Mouse (Mus musculus) midbrain, embryonic 14.5 days (tissue): ENCODE measurements around the gene Gabrr1. TPM values are rescaled to one million over a fixed set of nuclear protein-coding genes. Genes with fewer than 3 reads are reported as not detected.

Experiments used
- ATAC-seq: fragments of 200-750 bp; cut with Nextera tagmentation; 2 replicates; pipeline ENCODE4 v1.8.0; 2017; ENCODE audit warnings: moderate number of reproducible peaks, moderate library complexity; ENCODE audit not compliant: low FRiP score, low TSS enrichment
- DNase-seq: peaks from one replicate; pipeline ENCODE4 v3.0.0-alpha.2; 2015
- H3K27ac ChIP-seq: fragments of 300-500 bp; sonication (generic); replicated peaks from 2 replicates; pipeline ENCODE4 v1.5.1; 2014; ENCODE audit warnings: mild to moderate bottlenecking, low read depth, low read length, moderate library complexity
- H3K27me3 ChIP-seq: fragments of 300-500 bp; sonication (generic); 2 replicates; pipeline ENCODE4 v1.6.1; 2014; ENCODE audit warnings: low read length, control low read depth, mixed read lengths; ENCODE audit not compliant: control insufficient read depth, insufficient read depth
- H3K36me3 ChIP-seq: fragments of 300-500 bp; sonication (generic); 2 replicates; pipeline ENCODE4 v1.6.1; 2014; ENCODE audit warnings: low read length, control low read depth; ENCODE audit not compliant: control insufficient read depth, insufficient read depth
- H3K4me1 ChIP-seq: fragments of 300-500 bp; sonication (generic); 2 replicates; pipeline ENCODE4 v1.6.1; 2014; ENCODE audit warnings: mild to moderate bottlenecking, antibody characterized with exemption, low read length, control low read depth; ENCODE audit not compliant: control insufficient read depth, insufficient read depth
- H3K4me2 ChIP-seq: fragments of 300-500 bp; sonication (generic); 2 replicates; pipeline ENCODE4 v1.6.1; 2014; ENCODE audit warnings: mild to moderate bottlenecking, low read length, moderate library complexity
- H3K4me3 ChIP-seq: fragments of 300-500 bp; sonication (generic); replicated peaks from 2 replicates; pipeline ENCODE4 v1.5.1; 2014; ENCODE audit warnings: low read depth, low read length
- H3K9ac ChIP-seq: fragments of 300-500 bp; sonication (generic); replicated peaks from 2 replicates; pipeline ENCODE4 v1.6.1; 2014; ENCODE audit warnings: mild to moderate bottlenecking, low read length, moderate library complexity
- H3K9me3 ChIP-seq: fragments of 300-500 bp; sonication (generic); 2 replicates; pipeline ENCODE4 v1.6.1; 2016; ENCODE audit warnings: low read length, control low read depth, mixed read lengths; ENCODE audit not compliant: control insufficient read depth
- WGBS: fragments of 180-500 bp; shearing (Covaris S2); extraction: QIAGEN DNeasy Blood & Tissue Kit; methylation state at CpG from one replicate; pipeline ENCODE4 v1.1.7; 2014; 5-methylcytosine and 5-hydroxymethylcytosine counted together
- polyA plus RNA-seq: library from polyadenylated mRNA; unstranded; fragments of >200 nt; fragmentation: Nextera tagmentation; extraction: Ambion mirVana; gene quantifications from 2 replicates; pipeline ENCODE4 v1.2.1, GENCODE M21; 2014

Gabrr1 gene
- polyA plus RNA-seq, 1 experiment from 2014 or later, result 0.78 TPM

DNA sequence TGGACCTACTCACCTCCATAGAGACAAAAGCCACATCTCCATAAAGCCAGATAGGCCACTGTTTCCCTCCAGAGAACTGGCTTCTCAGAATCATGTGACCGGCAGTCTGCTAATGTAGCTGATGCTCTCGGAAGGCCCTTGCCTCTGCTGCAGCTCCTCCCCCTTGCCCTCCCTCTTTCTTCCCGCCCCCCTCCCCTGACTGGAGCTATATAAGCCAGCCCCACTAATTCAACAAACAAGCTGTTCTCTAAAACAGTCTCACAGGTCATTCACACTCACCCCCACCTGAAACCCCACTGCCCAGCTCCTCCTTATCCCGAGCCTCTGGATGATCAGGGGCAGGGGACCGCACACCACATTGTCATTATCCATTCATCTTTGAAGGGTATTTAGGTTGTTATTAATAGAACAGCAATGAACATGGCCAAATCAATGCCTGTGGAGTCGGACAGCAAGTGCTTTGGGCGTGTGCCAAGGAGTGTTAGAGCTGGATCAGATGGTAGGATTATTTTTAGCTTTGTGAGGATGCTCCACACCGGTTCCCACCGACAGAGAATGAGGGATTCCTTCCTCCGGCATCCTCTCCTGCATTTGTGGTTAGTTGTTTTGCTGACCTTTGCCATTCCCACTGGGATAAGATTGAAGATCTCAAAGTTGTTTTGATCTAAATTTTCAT is 6.8 kb upstream of the Gabrr1 start:
- ATAC-seq (no peak), DNase-seq (peak; percentile 26)

DNA sequence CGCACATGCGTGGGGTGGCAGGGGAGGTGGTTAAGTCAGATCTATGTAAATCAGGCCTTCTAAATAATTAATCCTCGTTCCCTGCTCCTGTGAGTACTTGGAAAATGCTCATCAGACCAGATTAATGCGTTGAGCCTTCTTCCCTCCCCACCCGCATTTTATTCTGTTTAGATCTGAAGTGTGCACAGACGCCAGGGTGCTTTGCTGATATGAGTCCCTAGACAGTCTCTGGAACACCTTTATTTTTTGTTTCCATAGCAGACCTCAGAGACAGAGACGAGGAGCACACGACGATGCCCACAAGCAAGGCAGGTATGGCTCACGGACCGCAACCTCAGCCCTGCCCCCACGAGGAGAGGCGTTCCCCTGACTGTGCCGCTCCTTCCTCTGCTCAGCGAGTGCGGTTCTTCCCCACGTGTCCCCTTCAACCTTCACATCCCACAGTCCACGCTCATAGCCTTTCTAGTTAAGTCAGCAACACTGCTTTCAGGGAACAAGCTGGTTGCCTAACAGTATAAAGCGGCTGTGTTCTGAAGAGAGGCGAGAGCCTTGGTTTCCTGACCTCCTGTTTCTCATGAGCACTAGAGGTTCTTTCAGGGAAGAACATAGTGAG is 14.5 kb downstream of the Gabrr1 start:
- Histone ChIP-seq H3K9me3 (no peaks in the 10 kb centered on the region), H3K4me1 (no peaks in the 10 kb centered on the region), H3K9ac (no peak overlapping the region), H3K4me3 (no peak overlapping the region), H3K27ac (no peak overlapping the region), H3K4me2 (peak overlapping the region; percentile 40), H3K27me3 (no peaks in the 10 kb centered on the region), H3K36me3 (no peaks in the 10 kb centered on the region)
- WGBS, result 47% methylated on average over 20 of the region's 20 CpGs
- DNase-seq (peak; percentile 26), ATAC-seq (no peak)

More for the DNA sequence above, 6.8 kb upstream of the Gabrr1 start:
- Histone ChIP-seq H3K27ac (no peak overlapping the region), H3K9ac (no peak overlapping the region), H3K36me3 (no peaks in the 10 kb centered on the region), H3K4me2 (no peak overlapping the region), H3K9me3 (no peaks in the 10 kb centered on the region), H3K4me1 (no peaks in the 10 kb centered on the region), H3K27me3 (no peaks in the 10 kb centered on the region), H3K4me3 (no peak overlapping the region)
- WGBS, result 65% methylated on average over 10 of the region's 10 CpGs

DNA sequence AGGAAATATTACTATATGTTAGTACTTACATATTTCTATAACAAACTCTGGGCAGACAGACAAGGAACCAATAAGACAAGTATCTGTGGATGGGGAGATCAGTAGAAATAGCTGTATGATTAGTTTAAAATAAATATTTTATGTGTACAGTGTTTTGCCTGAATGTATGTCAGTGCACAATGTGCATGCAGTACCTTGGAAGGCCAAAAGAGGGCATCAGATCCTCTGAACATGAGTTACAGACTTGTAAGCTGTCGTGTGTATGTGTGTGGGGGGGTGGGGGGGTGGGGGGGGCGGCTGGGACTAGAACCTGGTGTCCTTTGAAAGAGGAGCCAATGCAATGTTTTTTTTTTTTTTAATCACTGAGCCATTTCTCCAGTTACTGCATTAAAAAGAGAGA is 15.5 kb downstream of the Gabrr1 start:
- Histone ChIP-seq H3K4me3 (no peak overlapping the region), H3K4me1 (no peaks in the 10 kb centered on the region), H3K36me3 (no peaks in the 10 kb centered on the region), H3K9me3 (no peaks in the 10 kb centered on the region), H3K27me3 (no peaks in the 10 kb centered on the region), H3K27ac (no peak overlapping the region), H3K4me2 (no peak overlapping the region), H3K9ac (no peak overlapping the region)
- no peak for ATAC-seq
- DNase-seq, result peak; percentile 83
- 8% methylated on average over 2 of the region's 2 CpGs for WGBS

DNA sequence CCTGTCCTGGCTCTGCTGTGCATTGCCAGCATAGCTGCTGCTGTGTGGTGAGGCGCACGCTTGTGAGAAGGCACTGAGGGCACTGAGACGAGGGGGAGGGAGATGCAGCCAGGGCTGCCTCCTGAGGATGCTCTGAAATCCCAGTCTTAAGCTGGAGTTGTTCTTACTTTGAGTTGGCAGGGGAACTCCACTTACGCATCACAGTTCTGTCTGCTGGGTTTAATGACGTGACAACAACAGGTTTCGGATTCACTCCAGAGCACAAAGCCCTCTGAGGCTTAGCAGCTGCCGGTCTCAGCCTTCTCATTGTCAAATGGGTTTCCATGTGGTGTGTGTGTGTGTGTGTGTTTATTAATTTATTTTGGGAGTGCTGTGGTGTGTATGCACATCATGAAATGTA is 16.8 kb downstream of the Gabrr1 start:
- DNase-seq, result no peak
- Histone ChIP-seq H3K27me3 (no peaks in the 10 kb centered on the region), H3K36me3 (no peaks in the 10 kb centered on the region), H3K4me2 (no peak overlapping the region), H3K4me3 (no peak overlapping the region), H3K9me3 (no peaks in the 10 kb centered on the region), H3K9ac (no peak overlapping the region), H3K4me1 (no peaks in the 10 kb centered on the region), H3K27ac (no peak overlapping the region)
- 38% methylated on average over 7 of the region's 7 CpGs for WGBS
- ATAC-seq, result no peak

DNA sequence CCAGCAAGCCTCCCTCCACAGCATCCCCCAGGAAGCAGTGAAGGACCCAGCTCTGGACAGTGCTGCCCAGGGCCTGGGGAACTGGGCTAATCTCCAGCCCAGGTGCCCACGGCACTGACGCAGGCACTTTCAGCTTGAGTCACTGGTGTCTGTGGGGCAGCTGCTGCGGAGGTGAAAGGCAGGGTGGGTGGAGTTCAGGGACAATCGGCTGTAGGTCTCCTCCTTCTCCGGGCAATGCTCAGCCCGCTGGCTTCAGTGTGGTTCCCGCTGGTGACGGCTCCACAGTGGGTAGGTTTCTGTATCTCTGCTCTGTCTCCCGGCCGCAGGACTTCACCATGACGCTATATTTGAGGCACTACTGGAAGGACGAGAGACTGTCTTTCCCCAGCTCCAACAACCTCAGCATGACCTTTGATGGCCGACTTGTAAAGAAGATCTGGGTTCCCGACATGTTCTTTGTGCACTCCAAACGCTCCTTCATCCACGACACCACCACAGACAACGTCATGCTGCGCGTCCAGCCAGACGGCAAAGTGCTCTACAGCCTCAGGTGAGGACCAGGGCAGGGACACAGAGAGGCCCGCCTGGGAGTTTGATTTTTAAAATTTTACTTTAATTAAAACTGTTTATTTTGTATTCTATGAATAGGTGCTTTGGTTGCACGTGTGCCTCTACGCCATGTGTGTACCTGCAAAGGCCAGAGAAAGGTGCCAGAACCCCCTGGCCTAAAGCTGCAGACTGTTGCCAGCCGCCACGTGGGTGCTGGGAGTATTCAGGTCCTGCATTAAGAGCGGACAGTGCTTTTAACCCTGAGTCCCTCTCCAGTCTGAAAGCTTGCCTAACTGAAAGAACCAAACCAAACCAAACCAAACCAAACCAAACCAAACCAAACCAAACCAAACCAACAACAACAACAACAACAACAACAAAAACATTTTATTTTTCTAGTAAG is 20.0 kb downstream of the Gabrr1 start:
- Histone ChIP-seq H3K4me2 (no peak overlapping the region), H3K36me3 (no peaks in the 10 kb centered on the region), H3K9ac (no peak overlapping the region), H3K27me3 (no peaks in the 10 kb centered on the region), H3K4me3 (no peak overlapping the region), H3K27ac (no peak overlapping the region), H3K9me3 (no peaks in the 10 kb centered on the region), H3K4me1 (no peaks in the 10 kb centered on the region)
- no peak for DNase-seq
- 86% methylated on average over 26 of the region's 26 CpGs for WGBS
- no peak for ATAC-seq

DNA sequence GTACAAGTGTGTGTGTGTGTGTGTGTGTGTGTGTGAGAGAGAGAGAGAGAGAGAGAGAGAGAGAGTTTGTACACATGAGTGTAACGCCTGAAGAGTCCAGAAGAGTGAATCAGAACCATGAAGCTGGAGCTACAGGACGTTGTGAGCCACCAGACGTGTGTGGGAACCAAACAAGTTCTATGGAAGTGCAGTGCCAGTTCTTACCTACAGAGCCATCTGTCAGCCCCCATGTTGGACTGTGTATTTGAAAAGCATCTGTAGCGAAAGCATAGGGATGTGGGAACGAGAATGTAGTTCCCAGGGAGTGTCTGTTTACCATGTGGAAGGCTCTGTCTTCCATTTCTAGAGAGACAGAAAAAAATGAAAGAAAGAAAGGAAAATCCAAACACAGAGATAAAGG is 51.2 kb downstream of the Gabrr1 start:
- H3K36me3 ChIP-seq, result peaks cover 10% of the 10 kb centered on the region; the same call in 1 of the 2 replicates
- H3K9me3 ChIP-seq, result no peaks in the 10 kb centered on the region
- H3K27ac ChIP-seq, result no peak overlapping the region
- H3K4me3 ChIP-seq, result no peak overlapping the region
- DNase-seq, result no peak
- H3K4me2 ChIP-seq, result no peak overlapping the region
- 83% methylated on average over 5 of the region's 5 CpGs for WGBS
- H3K27me3 ChIP-seq, result no peaks in the 10 kb centered on the region
- H3K4me1 ChIP-seq, result no peaks in the 10 kb centered on the region
- H3K9ac ChIP-seq, result no peak overlapping the region
- ATAC-seq, result no peak

DNA sequence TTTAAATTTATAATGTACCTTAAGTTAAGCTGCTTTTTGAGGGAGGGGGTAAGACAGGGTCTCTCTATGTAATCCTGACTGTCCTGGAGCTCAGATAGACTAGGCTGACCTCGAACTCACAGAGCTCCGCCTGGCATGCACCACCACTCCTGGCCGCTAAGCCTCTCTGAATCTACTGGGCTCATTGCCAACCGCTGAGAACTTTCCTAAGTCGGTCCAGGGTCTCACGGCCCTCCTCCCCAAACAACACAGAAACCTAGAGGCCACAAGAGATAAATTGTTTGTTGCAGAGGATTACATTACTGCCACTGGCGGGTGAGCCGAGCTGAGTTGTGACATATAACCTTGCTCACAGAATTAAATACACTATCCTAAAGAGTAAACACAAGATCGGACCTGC is 55.8 kb downstream of the Gabrr1 start:
- H3K9me3 ChIP-seq, result no peaks in the 10 kb centered on the region
- no peaks in the 10 kb centered on the region for H3K4me1 ChIP-seq
- no peak overlapping the region for H3K27ac ChIP-seq
- WGBS, result 11% methylated on average over 9 of the region's 9 CpGs
- H3K36me3 ChIP-seq, result 0 out of 2 replicates have a peak, but pooled peaks cover 5% of the 10 kb centered on the region
- peak overlapping the region; percentile 65 for H3K4me3 ChIP-seq
- H3K9ac ChIP-seq, result no peak overlapping the region
- ATAC-seq (no peak), DNase-seq (peak; percentile 79)
- H3K27me3 ChIP-seq, result no peaks in the 10 kb centered on the region
- H3K4me2 ChIP-seq, result peak overlapping the region; percentile 84

DNA sequence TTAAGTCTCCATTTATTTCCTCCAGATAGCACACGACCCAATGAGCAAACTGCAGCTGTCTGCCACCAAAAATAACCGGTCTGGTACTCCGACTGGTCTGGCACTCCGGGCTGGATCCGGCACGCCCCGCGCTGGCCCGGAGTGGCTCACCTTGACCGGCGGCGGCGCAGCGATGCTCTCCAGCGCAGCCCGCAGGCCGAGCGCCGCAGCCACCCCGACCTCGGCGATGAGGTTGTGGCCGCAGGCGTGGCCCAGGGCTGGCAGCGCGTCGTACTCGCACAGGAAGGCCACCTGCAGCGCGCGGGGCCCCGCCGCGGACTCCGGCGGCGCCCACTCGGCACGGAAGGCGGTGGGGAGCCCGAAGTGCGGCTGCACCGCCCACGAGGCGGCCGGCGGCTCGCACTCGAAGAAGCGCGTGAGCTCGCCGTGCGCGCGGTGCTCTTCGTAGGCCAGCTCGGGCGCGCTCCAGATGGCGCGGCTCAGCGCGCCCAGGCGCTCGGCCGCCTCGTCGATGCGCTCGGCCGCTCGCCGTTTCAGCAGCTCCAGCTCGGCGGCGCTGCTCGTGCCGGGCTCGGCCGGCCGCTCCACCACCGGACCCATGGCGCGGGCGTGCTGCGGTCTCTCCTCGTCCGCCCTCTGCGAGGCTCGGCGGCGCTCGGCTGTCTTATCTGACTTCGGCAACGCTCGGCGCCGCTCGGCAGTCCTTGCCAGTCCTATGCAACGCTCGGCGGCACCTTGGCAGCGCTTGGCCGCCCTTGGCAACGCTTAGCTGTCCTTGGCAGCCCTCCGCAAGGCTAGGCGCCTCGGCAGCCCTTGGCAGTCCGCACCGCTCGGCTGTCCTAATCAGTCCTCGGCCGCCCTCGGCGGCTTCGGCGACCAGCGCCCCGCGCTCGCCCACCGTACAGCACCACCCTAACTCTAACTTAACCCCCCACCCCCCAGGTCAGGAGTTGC is 56.7 kb downstream of the Gabrr1 start:
- Histone ChIP-seq H3K9ac (peak overlapping the region; percentile 78), H3K4me1 (no peaks in the 10 kb centered on the region), H3K36me3 (no peaks in the 10 kb centered on the region), H3K27me3 (no peaks in the 10 kb centered on the region), H3K4me2 (peak overlapping the region; percentile 84), H3K4me3 (peak overlapping the region; percentile 65), H3K27ac (peak overlapping the region; percentile 92), H3K9me3 (no peaks in the 10 kb centered on the region)
- peak; percentile 93 for DNase-seq
- peak; percentile 95 for ATAC-seq
- under 1% methylated on average over 123 of the region's 123 CpGs for WGBS
